Mouse (Mus musculus) CD4-positive, CD25-positive, alpha-beta regulatory T cell, adult 4 months (primary cell): ENCODE results near the gene Gm45233. TPM values are rescaled to one million over a fixed set of nuclear protein-coding genes. Genes with fewer than 3 reads are reported as not detected.

Experiments
- ATAC-seq: one replicate; pipeline ENCODE4 v1.8.0; 2017
- polyA plus RNA-seq, 2 experiments: library from polyadenylated mRNA; unstranded; fragments of 100-300 nt; shearing (Covaris generic); gene quantifications; one replicate each; pipeline ENCODE4 v1.2.1; 2017

Gm45233 gene
- polyA plus RNA-seq, 2 experiments from 2014 or later: not detected

- ATAC-seq: no peak
Observed at GRCm38 (mm10) chr7:43449811-43450210, 5.9 kb downstream of the Gm45233 start.

GRCm38 (mm10) chr7:43451726-43452125, 7.8 kb downstream of the Gm45233 start:
- no peak for ATAC-seq

- ATAC-seq: peak; percentile 60
Observed at GRCm38 (mm10) chr7:43452609-43453008, 8.7 kb downstream of the Gm45233 start.

GRCm38 (mm10) chr7:43453599-43454355, 9.8 kb downstream of the Gm45233 start:
- no peak for ATAC-seq

GRCm38 (mm10) chr7:43454371-43454770, 10.4 kb downstream of the Gm45233 start:
- ATAC-seq: no peak

- ATAC-seq: no peak
Observed at GRCm38 (mm10) chr7:43462851-43463250, 18.9 kb downstream of the Gm45233 start, which contains the start of gene Vsig10l. TSS of gene Vsig10l (plus strand) at chr7:43463151.

- ATAC-seq: no peak
Observed at GRCm38 (mm10) chr7:43463976-43464375, 20.0 kb downstream of the Gm45233 start.

- peak; percentile 0 for ATAC-seq
Observed at GRCm38 (mm10) chr7:43464864-43465343, 21.0 kb downstream of the Gm45233 start.

- ATAC-seq: peak; percentile 86
Observed at GRCm38 (mm10) chr7:43465344-43466098, 21.6 kb downstream of the Gm45233 start.

- ATAC-seq: peak; percentile 69
Observed at GRCm38 (mm10) chr7:43466099-43466694, 22.3 kb downstream of the Gm45233 start.

GRCm38 (mm10) chr7:43470373-43470772, 26.4 kb downstream of the Gm45233 start:
- no peak for ATAC-seq

- peak; percentile 92 for ATAC-seq
Observed at GRCm38 (mm10) chr7:43475706-43476105, 31.8 kb downstream of the Gm45233 start.

- ATAC-seq: no peak
Observed at GRCm38 (mm10) chr7:43476376-43476775, 32.4 kb downstream of the Gm45233 start.

- peak; percentile 89 for ATAC-seq
Observed at GRCm38 (mm10) chr7:43481191-43481590, 37.3 kb downstream of the Gm45233 start.

- no peak for ATAC-seq
Observed at GRCm38 (mm10) chr7:43482090-43482716, 38.3 kb downstream of the Gm45233 start.

- no peak for ATAC-seq
Observed at GRCm38 (mm10) chr7:43483236-43483635, 39.3 kb downstream of the Gm45233 start.

GRCm38 (mm10) chr7:43488646-43489045, 44.7 kb downstream of the Gm45233 start:
- no peak for ATAC-seq

GRCm38 (mm10) chr7:43489631-43490125, 45.8 kb downstream of the Gm45233 start, which contains the start of gene Iglon5:
TSS of gene Iglon5 (minus strand) at chr7:43490075.
- no peak for ATAC-seq

- ATAC-seq: no peak
Observed at GRCm38 (mm10) chr7:43490182-43490584, 46.3 kb downstream of the Gm45233 start.

GRCm38 (mm10) chr7:43490861-43491260, 46.9 kb downstream of the Gm45233 start:
- no peak for ATAC-seq

GRCm38 (mm10) chr7:43495343-43496021, 51.6 kb downstream of the Gm45233 start:
- peak; percentile 65 for ATAC-seq
